Mouse (Mus musculus) small intestine, adult 2 months (tissue): ENCODE data around the gene Tet2.

Experiments
- CTCF ChIP-seq: fragments of 200-500 bp; IDR thresholded peaks from 2 replicates; pipeline ENCODE4 v1.5.1; 2012; ENCODE audit warnings: low read depth, mild to moderate bottlenecking, control low read depth, inconsistent platforms, low read length, moderate library complexity, mixed read lengths; ENCODE audit not compliant: insufficient replicate concordance, insufficient read length; ENCODE audit errors: extremely low read depth
- POLR2A ChIP-seq: fragments of 200-500 bp; IDR thresholded peaks from 2 replicates; pipeline ENCODE4 v1.6.1; 2012; ENCODE audit warnings: low read depth, mild to moderate bottlenecking, control low read depth, inconsistent platforms, low read length, moderate library complexity

DNA sequence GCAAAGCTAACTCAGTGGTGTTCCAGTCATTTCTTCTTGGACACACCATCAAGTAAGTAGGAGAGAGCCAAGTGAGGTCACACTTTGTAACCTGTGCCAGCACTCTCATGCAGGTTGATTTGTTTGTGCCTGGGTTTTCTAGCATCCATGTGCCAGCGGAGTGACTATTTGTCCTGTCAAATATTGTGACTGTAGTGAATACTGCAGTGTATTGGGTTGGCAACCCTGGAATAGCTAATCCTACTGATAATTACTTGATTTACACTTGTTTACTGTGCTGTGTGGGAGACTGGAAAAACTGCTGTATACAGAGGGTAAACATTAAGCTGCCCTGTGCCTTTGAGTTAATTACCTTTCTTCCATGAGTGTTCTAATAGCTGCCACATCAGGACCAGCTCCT, 62.1 kb downstream of the Tet2 start:
- TF ChIP-seq CTCF, result no peak
- TF ChIP-seq POLR2A, result no peak
